Mouse (Mus musculus): Measurements from ENCODE around the gene Gm1043. TPM values are rescaled to one million over a fixed set of nuclear protein-coding genes. Genes with fewer than 3 reads are reported as not detected.

Gene Gm1043
- total RNA-seq, 1 experiment, result not detected

- no peak for TF ChIP-seq MAFK (IDR thresholded peaks at IDR 0.05; ENCODE audit: insufficient read depth, low read depth, low read length)
- TF ChIP-seq CHD2 (IDR thresholded peaks at IDR 0.05; ENCODE audit: low read depth, low read length), result no peak
- TF ChIP-seq HCFC1 (IDR thresholded peaks at IDR 0.05; ENCODE audit: borderline replicate concordance, insufficient read depth, low read length), result no peak
- TF ChIP-seq ZC3H11A (IDR thresholded peaks at IDR 0.05; ENCODE audit: borderline replicate concordance, low read depth, low read length), result no peak
- no peak for TF ChIP-seq ZNF384 (IDR thresholded peaks at IDR 0.05; ENCODE audit: low read depth, low read length)
- H3K36me3 ChIP-seq (ENCODE audit: control insufficient read depth, insufficient read depth, low read length, poor library complexity, severe bottlenecking), result peaks cover 2% of the 10 kb centered on the region; the same call in 1 of the 2 replicates
- in situ Hi-C loops (cut with MboI; ENCODE audit: low sequenced_read_pairs in 2 of 2, unreplicated experiment in 2 of 2), result loop anchor here in 1 of 2 experiments (10.0 kb wide), 1 partner anchor 577 kb away; the partner anchor contains the start of gene Msx1
- H3K4me3 ChIP-seq (ENCODE audit: insufficient read depth in 1 of 2, low read depth in 1 of 2, low read length in 2 of 2, poor library complexity in 1 of 2, severe bottlenecking in 1 of 2), result peak overlapping the region; percentile 37 to 47
- H3K27ac ChIP-seq (ENCODE audit: insufficient read depth, low read depth, low read length, poor library complexity, severe bottlenecking), result peak overlapping the region; percentile 79; the same call in 1 of the 2 replicates
- H3K9ac ChIP-seq (ENCODE audit: insufficient read depth, low read depth, low read length, poor library complexity, severe bottlenecking), result peak overlapping the region; percentile 7; the same call in 1 of the 2 replicates
- peaks cover 20 to 36% of the 10 kb centered on the region in 2 experiments for H3K4me1 ChIP-seq (ENCODE audit: control insufficient read depth in 2 of 2, insufficient read depth in 2 of 2, low read length in 2 of 2, poor library complexity in 1 of 2)
- H3K9me3 ChIP-seq (ENCODE audit: control insufficient read depth, insufficient read depth, low read depth, low read length), result no peaks in the 10 kb centered on the region
- DNase-seq (ENCODE audit: low read depth, low spot score), result no peak
Observed at GRCm38 (mm10) chr5:37247456-37247855, 162.3 kb downstream of the Gm1043 start.

GRCm38 (mm10) chr5:37248870-37249269 lies 163.7 kb downstream of the Gm1043 start:
- no peak for DNase-seq (ENCODE audit: low read depth, low spot score)
- H3K9me3 ChIP-seq (ENCODE audit: control insufficient read depth, insufficient read depth, low read depth, low read length), result no peaks in the 10 kb centered on the region
- H3K4me1 ChIP-seq (ENCODE audit: control insufficient read depth in 2 of 2, insufficient read depth in 2 of 2, low read length in 2 of 2, poor library complexity in 1 of 2), result peaks cover 13 to 32% of the 10 kb centered on the region in 2 experiments
- H3K9ac ChIP-seq (ENCODE audit: insufficient read depth, low read depth, low read length, poor library complexity, severe bottlenecking), result no peak overlapping the region
- no peak overlapping the region for H3K4me3 ChIP-seq (ENCODE audit: insufficient read depth in 1 of 2, low read depth in 1 of 2, low read length in 2 of 2, poor library complexity in 1 of 2, severe bottlenecking in 1 of 2)
- in situ Hi-C loops (cut with MboI; ENCODE audit: low sequenced_read_pairs in 2 of 2, unreplicated experiment in 2 of 2), result loop anchor here in 1 of 2 experiments (10.0 kb wide), 1 partner anchor 576 kb away; the partner anchor contains the start of gene Msx1
- no peak overlapping the region; the same call in 1 of the 2 replicates for H3K27ac ChIP-seq (ENCODE audit: insufficient read depth, low read depth, low read length, poor library complexity, severe bottlenecking)
- TF ChIP-seq HCFC1 (IDR thresholded peaks at IDR 0.05; ENCODE audit: borderline replicate concordance, insufficient read depth, low read length), result no peak
- TF ChIP-seq MAFK (IDR thresholded peaks at IDR 0.05; ENCODE audit: insufficient read depth, low read depth, low read length), result no peak
- TF ChIP-seq ZNF384 (IDR thresholded peaks at IDR 0.05; ENCODE audit: low read depth, low read length), result no peak
- no peak for TF ChIP-seq CHD2 (IDR thresholded peaks at IDR 0.05; ENCODE audit: low read depth, low read length)
- TF ChIP-seq ZC3H11A (IDR thresholded peaks at IDR 0.05; ENCODE audit: borderline replicate concordance, low read depth, low read length), result no peak
- H3K36me3 ChIP-seq (ENCODE audit: control insufficient read depth, insufficient read depth, low read length, poor library complexity, severe bottlenecking), result peaks cover 2% of the 10 kb centered on the region; the same call in 1 of the 2 replicates

DNA sequence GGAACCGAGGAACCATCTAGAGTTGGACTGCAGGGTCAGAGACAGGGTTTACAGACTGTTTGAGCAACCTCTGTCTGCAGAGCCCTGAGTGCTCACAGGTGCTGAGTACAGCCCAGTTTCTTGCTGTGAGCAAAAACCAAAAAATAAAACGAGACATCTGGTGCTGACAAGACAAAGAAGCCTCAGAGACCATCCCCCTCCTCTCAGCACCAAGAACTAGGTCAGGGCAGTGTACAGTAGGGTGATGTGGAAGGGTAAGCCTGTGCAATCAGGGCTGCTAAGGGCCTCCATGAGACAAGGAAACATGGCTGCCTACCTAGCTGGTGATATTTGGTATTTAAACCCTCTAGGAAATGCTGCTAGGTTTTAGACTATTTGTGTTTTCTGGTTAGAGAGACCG lies 166.4 kb downstream of the Gm1043 start:
- H3K36me3 ChIP-seq (ENCODE audit: control insufficient read depth, insufficient read depth, low read length, poor library complexity, severe bottlenecking), result peaks cover 2% of the 10 kb centered on the region; the same call in 1 of the 2 replicates
- DNase-seq (ENCODE audit: low read depth, low spot score), result no peak
- no peak overlapping the region for H3K27ac ChIP-seq (ENCODE audit: insufficient read depth, low read depth, low read length, poor library complexity, severe bottlenecking)
- no peak overlapping the region for H3K4me3 ChIP-seq (ENCODE audit: insufficient read depth in 1 of 2, low read depth in 1 of 2, low read length in 2 of 2, poor library complexity in 1 of 2, severe bottlenecking in 1 of 2)
- no peak for TF ChIP-seq ZNF384 (IDR thresholded peaks at IDR 0.05; ENCODE audit: low read depth, low read length)
- no peak for TF ChIP-seq ZC3H11A (IDR thresholded peaks at IDR 0.05; ENCODE audit: borderline replicate concordance, low read depth, low read length)
- no peak for TF ChIP-seq CHD2 (IDR thresholded peaks at IDR 0.05; ENCODE audit: low read depth, low read length)
- no peak for TF ChIP-seq MAFK (IDR thresholded peaks at IDR 0.05; ENCODE audit: insufficient read depth, low read depth, low read length)
- no peak for TF ChIP-seq HCFC1 (IDR thresholded peaks at IDR 0.05; ENCODE audit: borderline replicate concordance, insufficient read depth, low read length)
- H3K9me3 ChIP-seq (ENCODE audit: control insufficient read depth, insufficient read depth, low read depth, low read length), result no peaks in the 10 kb centered on the region
- H3K4me1 ChIP-seq (ENCODE audit: control insufficient read depth in 2 of 2, insufficient read depth in 2 of 2, low read length in 2 of 2, poor library complexity in 1 of 2), result peaks cover 13 to 37% of the 10 kb centered on the region in 2 experiments
- H3K9ac ChIP-seq (ENCODE audit: insufficient read depth, low read depth, low read length, poor library complexity, severe bottlenecking), result no peak overlapping the region
- in situ Hi-C loops (cut with MboI; ENCODE audit: low sequenced_read_pairs in 2 of 2, unreplicated experiment in 2 of 2), result no loop called here

DNA sequence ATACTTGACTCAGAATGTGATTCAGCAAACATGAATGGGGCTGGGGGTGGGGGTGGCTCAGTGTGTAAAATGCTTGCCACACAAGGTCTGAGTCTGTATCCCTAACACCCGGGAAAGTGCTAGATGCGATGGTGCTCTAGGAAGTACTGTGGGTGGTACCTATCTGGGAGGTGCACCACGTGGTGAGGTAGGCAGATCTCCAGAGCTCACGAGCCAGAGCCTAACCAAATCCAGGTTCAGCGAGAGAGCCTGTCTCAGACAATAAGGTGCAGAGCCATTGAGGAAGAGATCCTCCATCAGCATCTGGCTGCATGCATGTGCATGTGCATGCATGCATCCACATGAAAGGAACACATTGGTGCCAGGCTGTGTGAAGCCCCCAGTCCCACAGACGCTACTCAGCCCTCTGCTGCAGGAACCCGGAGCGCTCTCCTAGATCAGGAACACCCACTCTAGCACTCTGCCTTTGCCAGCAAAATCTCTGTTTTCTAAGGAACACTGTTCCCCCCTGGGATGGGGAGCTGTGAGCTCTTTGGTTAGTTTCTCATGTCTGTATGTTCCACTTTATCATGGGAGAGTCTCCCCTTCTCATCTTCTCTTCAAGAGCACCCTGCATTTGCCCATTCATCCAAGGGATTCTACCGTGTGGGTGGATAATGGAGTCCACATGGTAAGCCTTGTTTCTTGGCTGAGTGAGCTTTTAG lies 167.1 kb downstream of the Gm1043 start:
- TF ChIP-seq CHD2 (IDR thresholded peaks at IDR 0.05; ENCODE audit: low read depth, low read length) (no peak), ZNF384 (IDR thresholded peaks at IDR 0.05; ENCODE audit: low read depth, low read length) (no peak), HCFC1 (IDR thresholded peaks at IDR 0.05; ENCODE audit: borderline replicate concordance, insufficient read depth, low read length) (no peak), ZC3H11A (IDR thresholded peaks at IDR 0.05; ENCODE audit: borderline replicate concordance, low read depth, low read length) (no peak), MAFK (IDR thresholded peaks at IDR 0.05; ENCODE audit: insufficient read depth, low read depth, low read length) (no peak)
- Histone ChIP-seq H3K4me1 (ENCODE audit: control insufficient read depth in 2 of 2, insufficient read depth in 2 of 2, low read length in 2 of 2, poor library complexity in 1 of 2) (peaks cover 13 to 38% of the 10 kb centered on the region in 2 experiments), H3K9me3 (ENCODE audit: control insufficient read depth, insufficient read depth, low read depth, low read length) (no peaks in the 10 kb centered on the region), H3K27ac (ENCODE audit: insufficient read depth, low read depth, low read length, poor library complexity, severe bottlenecking) (no peak overlapping the region), H3K4me3 (ENCODE audit: insufficient read depth in 1 of 2, low read depth in 1 of 2, low read length in 2 of 2, poor library complexity in 1 of 2, severe bottlenecking in 1 of 2) (no peak overlapping the region), H3K36me3 (ENCODE audit: control insufficient read depth, insufficient read depth, low read length, poor library complexity, severe bottlenecking) (peaks cover 2% of the 10 kb centered on the region; the same call in 1 of the 2 replicates), H3K9ac (ENCODE audit: insufficient read depth, low read depth, low read length, poor library complexity, severe bottlenecking) (no peak overlapping the region)
- in situ Hi-C loops (cut with MboI; ENCODE audit: low sequenced_read_pairs in 2 of 2, unreplicated experiment in 2 of 2), result no loop called here
- DNase-seq (ENCODE audit: low read depth, low spot score), result no peak
